Mouse (Mus musculus) left cerebral cortex, adult 9 months (tissue): Measurements from ENCODE around the gene Evi5.
A peak's percentile ranks its signal among the peaks of the same experiment; 100 is the strongest.

ENCODE experiments used
- DNase-seq, 2 experiments: peaks; one replicate each; pipeline ENCODE4 v3.0.0; 2022; ENCODE audit warnings: low spot score in 2 of 2

The Evi5 gene

GRCm38 (mm10) chr5:107807496-107807895 lies 67.4 kb downstream of the Evi5 start:
- DNase-seq, result no peak

GRCm38 (mm10) chr5:107802621-107803020 lies 72.3 kb downstream of the Evi5 start:
- DNase-seq, result no peak

- no peak for DNase-seq
Observed at GRCm38 (mm10) chr5:107801234-107801633, 73.7 kb downstream of the Evi5 start.

GRCm38 (mm10) chr5:107798290-107798689 lies 76.6 kb downstream of the Evi5 start:
- DNase-seq, result no peak

GRCm38 (mm10) chr5:107793927-107794326 lies 81.0 kb downstream of the Evi5 start:
- no peak for DNase-seq

GRCm38 (mm10) chr5:107793258-107793657 lies 81.6 kb downstream of the Evi5 start:
- DNase-seq, result no peak

- no peak for DNase-seq
Observed at GRCm38 (mm10) chr5:107792516-107792915, 82.4 kb downstream of the Evi5 start.

- no peak for DNase-seq
Observed at GRCm38 (mm10) chr5:107791966-107792365, 82.9 kb downstream of the Evi5 start.

GRCm38 (mm10) chr5:107789492-107789891 lies 85.4 kb downstream of the Evi5 start:
- no peak for DNase-seq

GRCm38 (mm10) chr5:107787682-107788443 lies 87.0 kb downstream of the Evi5 start:
- DNase-seq, result no peak

- DNase-seq, result no peak
Observed at GRCm38 (mm10) chr5:107782360-107782759, 92.5 kb downstream of the Evi5 start.

- no peak for DNase-seq
Observed at GRCm38 (mm10) chr5:107778763-107779162, 96.1 kb downstream of the Evi5 start.

GRCm38 (mm10) chr5:107777545-107777830 lies 97.4 kb downstream of the Evi5 start:
- DNase-seq, result no peak

- DNase-seq, result no peak
Observed at GRCm38 (mm10) chr5:107776777-107777544, 97.9 kb downstream of the Evi5 start.

GRCm38 (mm10) chr5:107775875-107776274 lies 99.0 kb downstream of the Evi5 start:
- DNase-seq, result no peak

- DNase-seq, result peak in 1 of 2 experiments; percentile 2
Observed at GRCm38 (mm10) chr5:107772049-107772448, 102.9 kb downstream of the Evi5 start.

- DNase-seq, result no peak
Observed at GRCm38 (mm10) chr5:107768224-107768623, 106.7 kb downstream of the Evi5 start.

GRCm38 (mm10) chr5:107765946-107766345 lies 109.0 kb downstream of the Evi5 start:
- no peak for DNase-seq

- DNase-seq, result no peak
Observed at GRCm38 (mm10) chr5:107764486-107764885, 110.4 kb downstream of the Evi5 start.

GRCm38 (mm10) chr5:107763674-107764073 lies 111.2 kb downstream of the Evi5 start:
- no peak for DNase-seq

GRCm38 (mm10) chr5:107759121-107759520 lies 115.8 kb downstream of the Evi5 start:
- no peak for DNase-seq

GRCm38 (mm10) chr5:107756072-107756471 lies 118.8 kb downstream of the Evi5 start:
- DNase-seq, result no peak

GRCm38 (mm10) chr5:107754740-107755139 lies 120.2 kb downstream of the Evi5 start:
- DNase-seq, result no peak
